Mouse (Mus musculus): Measurements from ENCODE around the gene Ythdc1.
"Not testable (repeated sequence)": the region's sequence is repeated elsewhere in the genome, so short reads cannot be mapped to it uniquely, and the experiment has no call there.

Ythdc1 gene

GRCm38 (mm10) chr5:86803962-86804940 lies at the start of gene Ythdc1:
Gene Ythdc1, plus strand, starts transcription at chr5:86804221.
- DNase-seq (ENCODE audit: low spot score in 2 of 2), result peak; percentile 90 to 94

- no peak for DNase-seq (ENCODE audit: low spot score in 2 of 2)
These were observed 34.9 kb upstream of the Ythdc1 start for GRCm38 (mm10) chr5:86769015-86769658.

- no peak for DNase-seq (ENCODE audit: low spot score in 2 of 2)
These were observed 33.0 kb upstream of the Ythdc1 start for GRCm38 (mm10) chr5:86771010-86771409.

DNA sequence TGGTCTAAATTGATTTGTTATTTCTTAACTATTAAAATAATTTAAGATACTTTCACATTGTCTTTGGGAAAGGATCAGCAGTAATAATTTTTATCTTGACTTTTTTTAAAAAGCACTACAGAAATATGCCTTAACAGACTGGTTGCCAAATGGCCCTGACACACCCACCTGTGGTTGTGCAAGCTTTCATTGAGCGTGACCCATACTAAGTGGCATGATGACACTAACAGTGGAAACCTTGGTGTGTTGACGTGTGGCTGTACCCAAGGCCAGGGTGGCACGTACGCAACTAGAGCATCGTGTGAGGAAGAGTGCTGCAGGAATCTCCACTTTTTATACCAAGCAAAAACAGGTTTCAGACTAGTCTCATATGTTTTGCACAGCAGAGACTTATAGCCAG lies 27.1 kb upstream of the Ythdc1 start:
- no peak for DNase-seq (ENCODE audit: low spot score in 2 of 2)

GRCm38 (mm10) chr5:86778471-86778870 lies 25.6 kb upstream of the Ythdc1 start:
- no peak for DNase-seq (ENCODE audit: low spot score in 2 of 2)

GRCm38 (mm10) chr5:86783059-86783458 lies 21.0 kb upstream of the Ythdc1 start:
- DNase-seq (ENCODE audit: low spot score in 2 of 2), result no peak

DNA sequence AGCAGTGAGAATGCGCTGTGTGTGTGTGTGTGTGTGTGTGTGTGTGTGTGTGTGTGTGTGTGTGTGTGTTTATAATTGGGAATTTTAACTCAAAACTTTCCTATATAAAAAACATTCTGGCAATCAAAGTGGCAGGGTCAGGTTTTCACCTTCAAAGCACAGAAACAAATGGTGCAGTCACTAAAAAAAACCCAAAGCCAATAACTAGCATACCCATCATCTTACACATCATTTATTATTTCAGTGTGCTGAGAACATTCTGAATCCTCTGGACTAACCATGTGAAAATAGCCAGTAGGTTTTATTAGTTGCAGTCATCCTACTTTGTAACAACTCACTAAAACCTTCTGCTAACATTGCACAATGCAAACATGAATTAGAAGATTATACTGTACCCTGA lies 19.8 kb upstream of the Ythdc1 start:
- DNase-seq (ENCODE audit: low spot score in 2 of 2), result no peak

GRCm38 (mm10) chr5:86786798-86787197 lies 17.2 kb upstream of the Ythdc1 start:
- DNase-seq (ENCODE audit: low spot score in 2 of 2), result no peak

- DNase-seq (ENCODE audit: low spot score in 2 of 2), result no peak
These were observed 14.1 kb upstream of the Ythdc1 start for GRCm38 (mm10) chr5:86789954-86790353.

GRCm38 (mm10) chr5:86792249-86792648 lies 11.8 kb upstream of the Ythdc1 start:
- no peak for DNase-seq (ENCODE audit: low spot score in 2 of 2)

GRCm38 (mm10) chr5:86792807-86793206 lies 11.2 kb upstream of the Ythdc1 start:
- DNase-seq (ENCODE audit: low spot score in 2 of 2), result no peak

DNA sequence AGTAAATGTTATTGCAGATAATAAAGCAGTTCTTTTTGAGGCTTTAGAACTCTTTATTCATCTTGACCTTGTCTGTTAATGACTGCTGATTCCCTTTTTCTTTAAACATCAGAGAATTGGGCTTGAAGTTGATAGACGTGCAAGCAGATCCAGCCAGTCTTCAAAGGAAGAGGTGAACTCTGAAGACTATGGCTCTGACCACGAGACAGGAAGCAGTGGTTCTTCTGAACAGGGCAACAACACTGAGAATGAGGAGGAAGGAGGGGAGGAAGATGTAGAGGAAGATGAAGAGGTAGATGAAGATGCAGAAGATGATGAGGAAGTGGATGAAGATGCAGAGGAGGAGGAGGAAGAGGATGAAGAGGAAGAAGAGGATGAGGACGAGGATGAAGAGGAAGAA lies 12.8 kb downstream of the Ythdc1 start:
- DNase-seq (ENCODE audit: low spot score in 2 of 2), result no peak

DNA sequence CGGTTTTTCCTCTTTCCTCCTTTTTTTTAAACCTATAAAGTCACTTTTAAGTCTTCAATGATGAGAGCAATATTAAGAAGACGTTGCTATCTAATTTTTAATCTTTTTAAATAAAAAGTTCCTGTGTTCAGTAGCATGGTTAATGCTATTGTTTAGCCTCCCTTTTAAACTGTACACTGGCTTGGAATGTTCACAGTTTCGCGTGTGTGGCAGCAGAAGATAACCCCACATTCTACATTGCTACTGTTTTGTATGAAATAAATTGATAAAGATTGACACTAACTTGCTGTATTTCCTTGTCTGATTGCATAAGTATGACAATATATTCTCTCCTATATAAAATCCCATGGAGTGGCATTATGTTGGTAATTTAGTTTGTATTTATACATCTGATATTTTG lies 32.4 kb downstream of the Ythdc1 start:
- not testable (repeated sequence) for DNase-seq (ENCODE audit: low spot score in 2 of 2)

GRCm38 (mm10) chr5:86838110-86838509 lies 34.1 kb downstream of the Ythdc1 start:
- no peak for DNase-seq (ENCODE audit: low spot score in 2 of 2)

DNA sequence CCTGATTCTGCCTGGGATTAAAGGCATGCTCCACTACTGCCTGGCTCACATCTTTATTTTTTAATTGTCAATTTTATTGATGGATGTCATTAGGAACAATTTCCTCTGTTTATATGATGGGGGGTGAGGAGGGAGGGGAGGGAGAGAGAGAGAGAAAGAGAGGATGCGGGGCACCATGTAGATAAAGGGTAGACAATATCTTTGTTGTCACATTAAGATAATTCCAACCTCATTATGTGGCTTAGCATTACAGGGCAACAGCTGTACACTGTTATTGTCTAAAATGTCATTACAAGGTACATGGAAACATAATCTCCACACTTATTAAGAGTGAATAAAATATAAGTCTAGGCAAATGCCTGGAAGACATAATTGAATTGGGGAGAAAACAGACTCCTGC lies 35.5 kb downstream of the Ythdc1 start:
- DNase-seq (ENCODE audit: low spot score in 2 of 2), result no peak

- no peak for DNase-seq (ENCODE audit: low spot score in 2 of 2)
These were observed 36.2 kb downstream of the Ythdc1 start for GRCm38 (mm10) chr5:86840207-86840606.

DNA sequence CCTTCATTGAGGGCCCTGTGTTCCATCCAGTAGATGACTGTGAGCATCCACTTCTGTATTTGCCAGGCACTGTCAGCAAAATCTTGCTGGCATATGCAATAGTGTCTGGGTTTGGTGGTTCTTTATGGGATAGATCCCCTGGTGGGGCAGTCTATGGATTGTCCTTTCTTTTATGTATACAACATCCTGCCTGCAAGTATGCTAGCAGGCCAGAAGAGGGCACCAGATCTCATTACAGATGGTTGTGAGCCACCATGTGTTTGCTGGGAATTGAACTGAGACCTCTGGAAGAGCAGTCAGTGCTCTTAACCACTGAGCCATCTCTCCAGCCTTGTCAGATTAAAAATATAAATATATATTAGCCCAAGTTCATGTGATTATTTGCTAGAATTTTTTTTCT lies 37.2 kb downstream of the Ythdc1 start:
- DNase-seq (ENCODE audit: low spot score in 2 of 2), result not testable (repeated sequence)

DNA sequence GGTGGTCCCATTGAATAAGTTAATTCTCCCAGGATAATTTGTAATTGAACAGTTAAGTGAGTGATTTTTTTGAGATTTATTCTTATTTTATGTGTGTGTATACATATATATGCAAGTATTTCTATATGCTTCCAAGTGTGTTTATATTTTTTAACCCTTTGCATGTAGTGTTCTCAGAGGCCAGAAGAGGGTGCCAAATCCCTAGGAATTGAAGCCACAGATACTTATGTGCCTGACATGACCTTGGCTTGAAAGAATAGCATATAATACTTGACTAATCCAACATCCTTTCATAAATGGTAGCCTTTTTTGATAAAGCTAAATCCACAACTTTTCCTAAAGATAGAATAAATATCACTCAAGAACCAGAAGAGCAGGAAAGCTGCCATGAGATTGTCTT lies 46.1 kb downstream of the Ythdc1 start:
- DNase-seq (ENCODE audit: low spot score in 2 of 2), result no peak

DNA sequence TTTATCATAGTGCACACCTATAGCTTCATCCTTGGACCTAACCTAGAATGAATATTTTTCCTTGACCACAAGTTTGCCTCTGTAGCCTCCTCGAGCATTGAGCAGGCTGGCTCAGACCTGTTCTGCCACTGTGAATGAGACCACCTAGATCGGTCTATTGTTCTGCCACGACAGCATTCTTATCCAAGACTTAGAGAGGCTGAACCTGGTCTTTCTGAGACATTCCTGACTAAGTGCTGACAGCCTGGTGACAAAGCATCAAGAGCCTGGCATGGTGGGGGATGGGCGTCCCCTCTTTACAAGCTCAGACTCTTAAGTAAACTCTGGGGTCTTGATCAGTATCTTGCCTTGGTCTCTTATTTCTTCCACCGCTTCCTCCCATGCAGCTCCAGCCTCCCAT lies 47.6 kb downstream of the Ythdc1 start:
- no peak for DNase-seq (ENCODE audit: low spot score in 2 of 2)

DNA sequence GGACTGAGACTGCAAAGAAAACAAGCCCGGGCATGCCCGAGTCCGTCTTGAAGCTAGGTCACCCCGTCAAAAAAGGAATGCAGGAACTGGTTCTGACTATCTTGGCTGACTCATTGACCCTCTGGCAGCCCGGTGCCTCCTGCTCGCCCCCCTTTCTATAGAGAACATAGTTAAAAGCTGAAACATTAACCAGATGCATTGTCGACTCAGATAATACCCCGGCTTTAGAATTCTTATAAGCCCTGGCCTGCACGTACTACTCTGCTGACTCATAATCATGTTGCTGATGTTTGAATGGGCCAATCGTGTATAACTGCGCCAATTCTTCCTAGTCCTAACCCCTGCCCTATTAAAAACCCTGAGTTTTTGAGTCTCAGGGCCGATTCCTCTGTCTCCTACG lies 52.5 kb downstream of the Ythdc1 start:
- not testable (repeated sequence) for DNase-seq (ENCODE audit: low spot score in 2 of 2)

DNA sequence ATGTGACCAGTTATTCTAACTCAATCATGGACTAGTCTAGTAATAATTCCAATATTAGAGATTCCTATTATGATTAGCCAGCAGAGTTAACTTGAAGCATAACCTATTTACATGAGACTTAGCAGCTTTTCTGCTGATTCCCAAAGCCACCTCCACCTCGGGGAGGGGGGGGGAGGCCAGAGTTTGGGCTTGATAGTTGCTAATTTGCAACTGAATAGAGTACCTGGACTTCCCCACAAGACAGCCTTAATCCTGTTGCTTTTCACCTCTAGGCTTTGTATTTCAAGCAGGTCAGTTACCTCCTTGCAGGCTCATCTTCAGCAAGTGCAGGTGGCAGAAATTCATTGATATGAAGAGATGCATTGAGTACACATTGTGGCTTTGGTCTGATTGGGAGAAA lies 53.7 kb downstream of the Ythdc1 start:
- no peak for DNase-seq (ENCODE audit: low spot score in 2 of 2)

- DNase-seq (ENCODE audit: low spot score in 2 of 2), result no peak
These were observed 54.3 kb downstream of the Ythdc1 start for GRCm38 (mm10) chr5:86858336-86858735.

DNA sequence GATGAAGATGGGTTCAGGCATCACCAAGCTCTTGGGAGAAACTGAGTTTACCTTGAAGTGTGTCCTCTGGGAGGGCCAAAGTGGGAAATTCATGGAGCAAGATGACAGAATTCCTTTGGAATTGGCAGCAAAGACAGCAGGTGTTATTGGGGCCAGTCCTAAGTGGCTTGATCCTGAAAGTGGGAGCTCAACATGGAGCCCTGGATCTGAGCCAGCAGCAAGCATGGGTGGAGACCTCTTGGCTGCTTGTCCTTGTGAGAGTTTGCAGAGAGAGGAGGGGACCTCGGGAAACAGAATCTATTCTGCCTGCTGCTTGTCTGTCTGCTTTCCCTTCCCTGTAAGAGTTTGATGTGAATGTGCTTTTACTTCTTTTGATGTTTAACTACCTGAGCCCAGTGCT lies 67.9 kb downstream of the Ythdc1 start:
- DNase-seq (ENCODE audit: low spot score in 2 of 2), result no peak
